Mouse (Mus musculus): ENCODE measurements around the gene Tfb1m. TPM values are rescaled to one million over a fixed set of nuclear protein-coding genes. Genes with fewer than 3 reads are reported as not detected.

Gene Tfb1m
- polyA plus RNA-seq, 1 experiment from 2014 or later: 21.1 TPM

DNA sequence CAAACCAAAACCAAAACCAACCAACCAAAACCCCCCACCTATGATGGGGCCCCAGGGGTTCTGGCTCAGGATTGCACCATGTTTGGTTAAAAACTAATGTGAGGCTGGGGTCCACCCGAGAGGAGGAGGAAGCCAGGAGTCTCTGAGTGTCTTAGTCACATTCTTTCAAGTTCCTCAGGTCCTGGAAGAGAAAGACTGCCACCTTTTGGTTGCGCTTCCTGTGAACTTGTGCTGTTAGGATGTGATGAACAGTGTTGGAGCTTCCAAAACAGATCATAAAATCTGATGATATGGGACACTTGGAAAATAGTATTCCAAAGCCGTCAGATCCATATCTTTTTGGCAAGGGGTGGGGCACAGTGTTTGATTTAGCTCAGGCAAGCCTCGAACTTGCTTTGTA lies 56.6 kb downstream of the Tfb1m start:
- no peaks in the 10 kb centered on the region for H3K27me3 ChIP-seq (ENCODE audit: control insufficient read depth, insufficient read depth, low read length)
- 85% methylated on average over 4 of the region's 4 CpGs for WGBS

DNA sequence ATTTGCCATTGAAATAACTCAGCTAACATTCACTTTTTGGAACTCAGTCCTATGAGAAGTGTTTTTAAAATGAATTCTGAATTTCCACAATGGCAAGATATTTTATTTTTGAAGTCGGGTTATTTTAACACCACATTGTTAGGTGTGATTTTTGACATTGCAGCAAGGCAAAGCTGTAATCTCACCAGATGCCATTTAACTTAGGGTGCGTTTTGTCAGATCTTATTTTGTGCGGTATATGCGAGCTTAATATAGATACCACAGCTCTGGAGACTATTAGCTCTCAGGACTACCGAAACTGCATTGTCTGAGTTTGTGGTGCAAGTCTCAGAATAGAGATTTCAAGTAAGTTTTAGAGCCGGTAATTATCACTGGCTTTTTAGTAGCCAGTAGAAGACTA lies 57.5 kb downstream of the Tfb1m start:
- Histone ChIP-seq H3K4me1 (replicated peaks; ENCODE audit: control insufficient read depth, insufficient read depth, low read length) (no peaks in the 10 kb centered on the region), H3K9ac (ENCODE audit: low read length) (no peak overlapping the region), H3K4me2 (ENCODE audit: low read depth, low read length, severe bottlenecking) (no peak overlapping the region), H3K36me3 (ENCODE audit: control insufficient read depth, insufficient read depth, low read length) (no peaks in the 10 kb centered on the region), H3K4me3 (ENCODE audit: low read depth, low read length) (no peak overlapping the region), H3K27me3 (ENCODE audit: control insufficient read depth, insufficient read depth, low read length) (no peaks in the 10 kb centered on the region), H3K9me3 (ENCODE audit: control insufficient read depth, low read length) (no peaks in the 10 kb centered on the region), H3K27ac (ENCODE audit: low read depth, low read length) (no peak overlapping the region)
- DNase-seq (ENCODE audit: low spot score) (no peak), ATAC-seq (replicated peaks; ENCODE audit: low FRiP score) (no peak)
- 91% methylated on average over 6 of the region's 6 CpGs for WGBS

More for the DNA sequence above, 56.6 kb downstream of the Tfb1m start:
- DNase-seq (ENCODE audit: low spot score) (no peak), ATAC-seq (replicated peaks; ENCODE audit: low FRiP score) (no peak)
- no peaks in the 10 kb centered on the region for H3K4me1 ChIP-seq (replicated peaks; ENCODE audit: control insufficient read depth, insufficient read depth, low read length)
- H3K27ac ChIP-seq (ENCODE audit: low read depth, low read length): no peak overlapping the region
- no peaks in the 10 kb centered on the region for H3K36me3 ChIP-seq (ENCODE audit: control insufficient read depth, insufficient read depth, low read length)
- H3K4me2 ChIP-seq (ENCODE audit: low read depth, low read length, severe bottlenecking): no peak overlapping the region
- no peak overlapping the region for H3K4me3 ChIP-seq (ENCODE audit: low read depth, low read length)
- no peaks in the 10 kb centered on the region for H3K9me3 ChIP-seq (ENCODE audit: control insufficient read depth, low read length)
- no peak overlapping the region for H3K9ac ChIP-seq (ENCODE audit: low read length)

DNA sequence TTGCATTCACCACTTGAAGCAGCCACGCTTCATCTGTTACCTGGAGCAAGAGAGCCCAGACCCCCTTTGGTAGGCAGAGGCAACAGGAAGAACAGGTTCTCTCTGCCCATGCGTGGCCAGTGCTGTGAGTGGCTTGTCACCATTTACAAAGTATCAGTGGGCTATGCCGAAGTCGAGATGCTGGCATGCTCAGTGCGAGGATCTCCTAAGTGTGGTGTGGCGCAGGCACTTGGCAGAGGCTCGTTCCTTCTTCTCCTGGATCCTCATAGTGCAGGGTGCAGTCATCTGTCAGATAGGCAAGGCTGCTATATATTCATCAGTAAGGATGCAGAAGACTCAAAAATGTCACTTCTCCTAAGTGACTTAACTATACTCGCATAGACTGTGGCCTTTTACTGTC lies 58.1 kb downstream of the Tfb1m start:
- ATAC-seq (replicated peaks; ENCODE audit: low FRiP score) (no peak), DNase-seq (ENCODE audit: low spot score) (no peak)
- Histone ChIP-seq H3K36me3 (ENCODE audit: control insufficient read depth, insufficient read depth, low read length) (no peaks in the 10 kb centered on the region), H3K4me2 (ENCODE audit: low read depth, low read length, severe bottlenecking) (no peak overlapping the region), H3K27me3 (ENCODE audit: control insufficient read depth, insufficient read depth, low read length) (no peaks in the 10 kb centered on the region), H3K9me3 (ENCODE audit: control insufficient read depth, low read length) (no peaks in the 10 kb centered on the region), H3K4me3 (ENCODE audit: low read depth, low read length) (no peak overlapping the region), H3K27ac (ENCODE audit: low read depth, low read length) (no peak overlapping the region), H3K9ac (ENCODE audit: low read length) (no peak overlapping the region), H3K4me1 (replicated peaks; ENCODE audit: control insufficient read depth, insufficient read depth, low read length) (no peaks in the 10 kb centered on the region)
- 91% methylated on average over 8 of the region's 8 CpGs for WGBS

DNA sequence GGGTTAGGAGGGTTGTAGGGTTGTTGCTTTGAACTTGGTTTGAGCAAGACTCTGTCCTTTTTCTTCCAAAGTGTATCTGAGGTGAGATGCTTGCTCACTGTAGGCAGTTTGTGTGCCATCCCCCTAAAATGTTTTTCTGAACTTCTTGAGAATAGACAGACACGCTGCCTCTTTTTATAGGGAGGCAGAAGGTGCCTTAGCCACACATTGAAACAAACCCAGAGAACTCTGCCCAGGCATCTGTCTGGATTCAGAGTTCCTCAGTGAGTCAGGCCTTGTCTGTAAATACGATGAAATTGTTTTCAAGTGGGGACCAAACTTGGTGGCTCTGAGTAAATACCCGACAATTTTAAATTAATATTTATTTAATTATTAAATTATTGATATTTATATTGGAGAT lies 59.0 kb downstream of the Tfb1m start:
- H3K4me1 ChIP-seq (replicated peaks; ENCODE audit: control insufficient read depth, insufficient read depth, low read length): no peaks in the 10 kb centered on the region
- H3K4me2 ChIP-seq (ENCODE audit: low read depth, low read length, severe bottlenecking): no peak overlapping the region
- H3K4me3 ChIP-seq (ENCODE audit: low read depth, low read length): no peak overlapping the region
- no peak for DNase-seq (ENCODE audit: low spot score)
- 95% methylated on average over 3 of the region's 3 CpGs for WGBS
- no peak overlapping the region for H3K27ac ChIP-seq (ENCODE audit: low read depth, low read length)
- no peaks in the 10 kb centered on the region for H3K36me3 ChIP-seq (ENCODE audit: control insufficient read depth, insufficient read depth, low read length)
- no peaks in the 10 kb centered on the region for H3K27me3 ChIP-seq (ENCODE audit: control insufficient read depth, insufficient read depth, low read length)
- no peaks in the 10 kb centered on the region for H3K9me3 ChIP-seq (ENCODE audit: control insufficient read depth, low read length)
- no peak for ATAC-seq (replicated peaks; ENCODE audit: low FRiP score)
- H3K9ac ChIP-seq (ENCODE audit: low read length): no peak overlapping the region

DNA sequence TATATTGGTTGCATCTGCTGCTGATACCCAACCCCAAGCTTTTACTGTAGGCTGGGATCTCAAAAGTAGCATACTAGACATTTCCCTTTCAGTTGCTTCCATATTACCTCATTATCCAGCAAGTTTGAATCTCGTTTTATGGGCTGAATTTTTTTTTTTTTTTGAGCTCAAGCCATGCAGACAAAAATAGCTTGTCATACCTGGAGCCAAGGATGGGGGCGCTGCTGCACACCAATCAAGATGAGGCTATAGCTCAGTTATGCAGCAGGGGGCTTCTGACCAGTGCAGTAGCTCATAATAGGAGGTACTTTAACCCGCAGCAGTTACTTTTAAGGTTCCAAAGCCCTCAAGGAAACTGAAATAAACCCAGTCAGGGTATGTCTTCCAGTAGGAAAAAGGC lies 59.5 kb downstream of the Tfb1m start:
- Histone ChIP-seq H3K27ac (ENCODE audit: low read depth, low read length) (no peak overlapping the region), H3K36me3 (ENCODE audit: control insufficient read depth, insufficient read depth, low read length) (no peaks in the 10 kb centered on the region), H3K9me3 (ENCODE audit: control insufficient read depth, low read length) (no peaks in the 10 kb centered on the region), H3K9ac (ENCODE audit: low read length) (no peak overlapping the region), H3K4me2 (ENCODE audit: low read depth, low read length, severe bottlenecking) (no peak overlapping the region), H3K4me3 (ENCODE audit: low read depth, low read length) (no peak overlapping the region), H3K27me3 (ENCODE audit: control insufficient read depth, insufficient read depth, low read length) (no peaks in the 10 kb centered on the region), H3K4me1 (replicated peaks; ENCODE audit: control insufficient read depth, insufficient read depth, low read length) (no peaks in the 10 kb centered on the region)
- ATAC-seq (replicated peaks; ENCODE audit: low FRiP score) (no peak), DNase-seq (ENCODE audit: low spot score) (peak; percentile 74)
- 26% methylated on average over 3 of the region's 3 CpGs for WGBS

DNA sequence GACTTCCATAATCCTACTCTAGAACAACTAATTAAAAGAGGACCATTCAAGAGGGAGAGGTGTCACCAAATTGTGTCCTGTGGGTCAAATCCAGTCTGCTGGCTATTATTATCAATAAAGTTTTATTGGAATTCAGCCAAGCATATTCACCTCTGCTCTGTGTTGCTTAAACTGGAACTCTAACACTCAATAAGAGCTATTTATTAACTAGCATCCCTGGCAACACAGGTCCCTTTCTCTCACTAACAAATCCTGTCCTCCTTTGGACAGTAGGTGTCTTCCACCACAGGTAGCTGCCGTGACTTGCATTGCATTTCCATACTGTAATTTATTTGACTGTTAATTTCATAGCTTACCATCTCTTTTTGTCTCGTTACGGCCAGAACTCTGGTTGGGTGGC lies 61.5 kb downstream of the Tfb1m start:
- Histone ChIP-seq H3K4me1 (replicated peaks; ENCODE audit: control insufficient read depth, insufficient read depth, low read length) (no peaks in the 10 kb centered on the region), H3K9ac (ENCODE audit: low read length) (no peak overlapping the region), H3K9me3 (ENCODE audit: control insufficient read depth, low read length) (no peaks in the 10 kb centered on the region), H3K4me2 (ENCODE audit: low read depth, low read length, severe bottlenecking) (no peak overlapping the region), H3K27me3 (ENCODE audit: control insufficient read depth, insufficient read depth, low read length) (no peaks in the 10 kb centered on the region), H3K4me3 (ENCODE audit: low read depth, low read length) (no peak overlapping the region), H3K27ac (ENCODE audit: low read depth, low read length) (no peak overlapping the region), H3K36me3 (ENCODE audit: control insufficient read depth, insufficient read depth, low read length) (no peaks in the 10 kb centered on the region)
- 83% methylated on average over 3 of the region's 3 CpGs for WGBS
- no peak for DNase-seq (ENCODE audit: low spot score)
- no peak for ATAC-seq (replicated peaks; ENCODE audit: low FRiP score)

DNA sequence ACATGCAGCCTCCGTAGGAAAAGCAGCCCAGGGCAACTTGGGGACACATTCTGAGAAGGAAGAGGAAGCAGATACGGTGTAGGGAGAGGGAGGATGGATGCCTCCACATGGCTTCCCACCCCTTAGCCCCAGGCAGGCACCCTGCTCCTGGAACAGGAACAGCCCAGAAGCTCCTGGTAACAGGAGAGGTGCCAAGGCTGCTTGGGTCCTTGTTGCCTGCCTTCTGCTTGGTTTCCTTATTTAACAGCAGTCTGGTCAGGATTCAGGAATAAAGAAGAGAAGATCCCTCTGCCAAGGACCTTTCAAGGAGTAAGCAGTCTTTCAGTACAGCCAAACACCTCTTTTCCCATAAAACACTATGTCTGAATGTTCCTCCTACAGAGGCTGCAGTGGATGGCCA lies 62.0 kb downstream of the Tfb1m start:
- 85% methylated on average over 2 of the region's 2 CpGs for WGBS
- H3K9ac ChIP-seq (ENCODE audit: low read length): no peak overlapping the region
- ATAC-seq (replicated peaks; ENCODE audit: low FRiP score) (no peak), DNase-seq (ENCODE audit: low spot score) (no peak)
- H3K4me2 ChIP-seq (ENCODE audit: low read depth, low read length, severe bottlenecking): no peak overlapping the region
- H3K4me3 ChIP-seq (ENCODE audit: low read depth, low read length): no peak overlapping the region
- H3K4me1 ChIP-seq (replicated peaks; ENCODE audit: control insufficient read depth, insufficient read depth, low read length): no peaks in the 10 kb centered on the region
- no peak overlapping the region for H3K27ac ChIP-seq (ENCODE audit: low read depth, low read length)
- no peaks in the 10 kb centered on the region for H3K36me3 ChIP-seq (ENCODE audit: control insufficient read depth, insufficient read depth, low read length)
- H3K27me3 ChIP-seq (ENCODE audit: control insufficient read depth, insufficient read depth, low read length): no peaks in the 10 kb centered on the region
- no peaks in the 10 kb centered on the region for H3K9me3 ChIP-seq (ENCODE audit: control insufficient read depth, low read length)

DNA sequence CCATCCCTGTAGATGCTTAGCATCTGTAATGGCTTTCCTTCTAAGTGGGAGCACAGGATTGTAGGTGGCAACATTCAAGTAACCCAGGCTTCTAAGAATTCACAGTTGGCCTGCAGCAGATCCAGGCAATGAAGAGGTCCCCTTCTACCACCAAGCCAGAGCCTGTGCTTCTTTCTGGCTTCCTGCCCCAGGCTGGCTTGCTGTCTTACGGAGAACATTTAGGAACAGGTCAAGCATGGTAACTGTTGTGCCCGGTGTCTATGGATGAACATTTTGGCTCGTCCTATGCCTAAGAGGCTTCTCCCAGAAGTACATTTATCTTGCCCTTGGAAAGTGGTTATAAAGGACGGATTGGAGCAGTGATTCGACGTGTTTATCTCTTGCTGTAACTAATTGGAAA lies 65.9 kb downstream of the Tfb1m start:
- no peaks in the 10 kb centered on the region for H3K4me1 ChIP-seq (replicated peaks; ENCODE audit: control insufficient read depth, insufficient read depth, low read length)
- 88% methylated on average over 6 of the region's 6 CpGs for WGBS
- H3K36me3 ChIP-seq (ENCODE audit: control insufficient read depth, insufficient read depth, low read length): no peaks in the 10 kb centered on the region
- no peak overlapping the region for H3K4me3 ChIP-seq (ENCODE audit: low read depth, low read length)
- H3K9me3 ChIP-seq (ENCODE audit: control insufficient read depth, low read length): no peaks in the 10 kb centered on the region
- H3K9ac ChIP-seq (ENCODE audit: low read length): no peak overlapping the region
- no peak overlapping the region for H3K27ac ChIP-seq (ENCODE audit: low read depth, low read length)
- no peaks in the 10 kb centered on the region for H3K27me3 ChIP-seq (ENCODE audit: control insufficient read depth, insufficient read depth, low read length)
- no peak for DNase-seq (ENCODE audit: low spot score)
- no peak overlapping the region for H3K4me2 ChIP-seq (ENCODE audit: low read depth, low read length, severe bottlenecking)
- ATAC-seq (replicated peaks; ENCODE audit: low FRiP score): no peak

DNA sequence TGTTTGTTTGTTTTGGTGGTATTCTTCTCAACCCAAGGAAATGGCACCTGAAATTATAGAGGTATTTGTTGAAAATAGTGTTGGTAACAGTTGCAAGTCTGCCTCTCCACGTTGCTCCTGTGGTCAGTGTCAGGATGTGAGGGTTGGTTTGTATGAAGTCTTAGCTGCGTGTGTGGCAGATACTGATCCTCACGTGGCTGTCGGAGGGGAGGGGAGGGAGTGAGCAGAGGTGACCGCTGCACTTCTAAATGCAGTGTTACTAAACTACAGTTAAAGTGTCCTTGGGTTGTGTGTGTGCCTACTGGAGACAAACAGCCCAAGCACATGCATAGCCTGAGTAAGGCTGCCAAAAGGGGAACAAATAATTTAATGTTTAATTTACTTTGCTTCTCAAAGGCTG lies 66.5 kb downstream of the Tfb1m start:
- no peak overlapping the region for H3K4me3 ChIP-seq (ENCODE audit: low read depth, low read length)
- no peak for ATAC-seq (replicated peaks; ENCODE audit: low FRiP score)
- no peak for DNase-seq (ENCODE audit: low spot score)
- no peak overlapping the region for H3K9ac ChIP-seq (ENCODE audit: low read length)
- WGBS: 78% methylated on average over 5 of the region's 5 CpGs
- H3K9me3 ChIP-seq (ENCODE audit: control insufficient read depth, low read length): no peaks in the 10 kb centered on the region
- no peak overlapping the region for H3K4me2 ChIP-seq (ENCODE audit: low read depth, low read length, severe bottlenecking)
- H3K36me3 ChIP-seq (ENCODE audit: control insufficient read depth, insufficient read depth, low read length): no peaks in the 10 kb centered on the region
- H3K27me3 ChIP-seq (ENCODE audit: control insufficient read depth, insufficient read depth, low read length): no peaks in the 10 kb centered on the region
- H3K27ac ChIP-seq (ENCODE audit: low read depth, low read length): no peak overlapping the region
- no peaks in the 10 kb centered on the region for H3K4me1 ChIP-seq (replicated peaks; ENCODE audit: control insufficient read depth, insufficient read depth, low read length)
